14 mouse cellular contexts compared by ENCODE assay signal in the genomic region with DNA sequence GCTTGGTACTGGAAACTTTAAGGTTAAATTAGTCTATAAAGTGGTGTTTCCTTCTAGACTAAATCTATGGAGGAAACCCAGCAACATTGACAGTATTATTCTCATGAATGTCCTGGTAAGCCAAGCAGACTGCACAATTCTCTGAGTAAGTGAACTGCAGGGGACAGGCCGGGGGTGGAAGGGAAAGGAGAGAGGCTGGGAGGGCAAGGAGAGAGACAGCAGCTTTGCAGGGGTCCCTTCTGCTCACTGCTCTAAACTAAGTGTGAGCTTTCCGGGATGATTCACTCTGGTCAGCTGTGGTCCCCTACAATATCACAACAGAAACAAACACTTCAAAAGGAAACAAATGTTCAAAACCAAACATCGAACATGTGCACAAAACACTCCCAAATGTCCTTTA.
DNase-seq lines count a peak whose midpoint lies in the region; ATAC-seq and TF ChIP-seq lines count a peak whose summit lies in the region.
"Had no signal": no experiment of that assay in that cellular context is flagged by ENCODE, and none has a peak within 500 bp of the region (broad histone marks: within the 10 kb centered on the region; RNA-seq: fewer than 3 reads in every experiment).

No protein-coding gene starts in this region.

- H3K79me2 ChIP-seq in myocyte (ENCODE audit: control insufficient read depth, insufficient read depth): no peaks in the 10 kb centered on the region

- H3K4me1 ChIP-seq in heart, embryonic 11.5 days (ENCODE audit: control insufficient read depth, insufficient read depth, low read length): peaks cover 34% of the 10 kb centered on the region
- peaks cover 58% of the 10 kb centered on the region for H3K4me1 ChIP-seq in midbrain, embryonic 10.5 days
- H3K4me1 ChIP-seq in midbrain, embryonic 13.5 days (replicated peaks): peaks cover 32% of the 10 kb centered on the region

- 29% methylated on average over 3 of the region's 3 CpGs for WGBS in heart, embryonic 11.5 days (ENCODE audit: insufficient replicate concordance)
- WGBS in midbrain, embryonic 10.5 days: 50% methylated on average over 3 of the region's 3 CpGs
- WGBS in midbrain, embryonic 13.5 days: 46% methylated on average over 3 of the region's 3 CpGs

- peak overlapping the region; percentile 50 for H3K4me2 ChIP-seq in heart, embryonic 11.5 days
- no peak overlapping the region for H3K4me2 ChIP-seq in midbrain, embryonic 13.5 days (replicated peaks)
- peak overlapping the region; percentile 19 for H3K4me2 ChIP-seq in myocyte (ENCODE audit: low read depth)
- H3K4me2 ChIP-seq: midbrain, embryonic 12.5 days had no signal

- peak overlapping the region; percentile 36 for H3K4me3 ChIP-seq in heart, embryonic 11.5 days (ENCODE audit: low read depth, low read length)
- H3K4me3 ChIP-seq in midbrain, embryonic 10.5 days: no peak overlapping the region
- no peak overlapping the region for H3K4me3 ChIP-seq in midbrain, embryonic 13.5 days (replicated peaks)
- no peak overlapping the region for H3K4me3 ChIP-seq in myocyte
- H3K4me3 ChIP-seq: left cerebral cortex, adult 2 months; midbrain, embryonic 12.5 days had no signal

- no peak for TF ChIP-seq POLR2A in myocyte (IDR thresholded peaks at IDR 0.05; ENCODE audit: insufficient read length, low read depth)

- H3K9me3 ChIP-seq in heart, embryonic 11.5 days (replicated peaks; ENCODE audit: control insufficient read depth, low read length): no peaks in the 10 kb centered on the region
- no peaks in the 10 kb centered on the region for H3K9me3 ChIP-seq in midbrain, embryonic 10.5 days (replicated peaks)
- no peaks in the 10 kb centered on the region for H3K9me3 ChIP-seq in midbrain, embryonic 13.5 days
- H3K9me3 ChIP-seq: midbrain, embryonic 12.5 days had no signal

- H3K9ac ChIP-seq in heart, embryonic 11.5 days (ENCODE audit: low read depth, low read length): peak overlapping the region; percentile 49
- no peak overlapping the region for H3K9ac ChIP-seq in midbrain, embryonic 13.5 days (replicated peaks)
- H3K9ac ChIP-seq: midbrain, embryonic 12.5 days had no signal

- H3K27me3 ChIP-seq in heart, embryonic 11.5 days (ENCODE audit: control insufficient read depth, insufficient read depth, low read length): no peaks in the 10 kb centered on the region
- H3K27me3 ChIP-seq in midbrain, embryonic 10.5 days (ENCODE audit: low read depth, poor library complexity, severe bottlenecking): no peaks in the 10 kb centered on the region
- H3K27me3 ChIP-seq in midbrain, embryonic 13.5 days: no peaks in the 10 kb centered on the region
- H3K27me3 ChIP-seq in myocyte (ENCODE audit: control insufficient read depth, insufficient read depth, insufficient read length): no peaks in the 10 kb centered on the region
- H3K27me3 ChIP-seq: midbrain, embryonic 12.5 days had no signal

- no peaks in the 10 kb centered on the region for H3K36me3 ChIP-seq in heart, embryonic 11.5 days (ENCODE audit: control insufficient read depth, insufficient read depth, low read length)
- H3K36me3 ChIP-seq in midbrain, embryonic 10.5 days: no peaks in the 10 kb centered on the region
- no peaks in the 10 kb centered on the region for H3K36me3 ChIP-seq in midbrain, embryonic 13.5 days
- no peaks in the 10 kb centered on the region for H3K36me3 ChIP-seq in myocyte (ENCODE audit: control insufficient read depth, insufficient read depth)
- H3K36me3 ChIP-seq: midbrain, embryonic 12.5 days had no signal

- DNase-seq in heart, adult 8-10 months (ENCODE audit: low spot score): no peak
- no peak for DNase-seq in midbrain, embryonic 10.5 days (ENCODE audit: low spot score)
- peak; percentile 53 for DNase-seq in liver
- no peak for DNase-seq in kidney, adult 18-20 months
- DNase-seq: adrenal gland, adult 8-10 months; gastrocnemius, postnatal 36 days; heart, postnatal 36 days; lung, postnatal 14 days had no signal

- 0 out of 2 replicates have a peak overlapping the region, but pooled peaks have one; percentile 50 for H3K27ac ChIP-seq in heart, embryonic 11.5 days (ENCODE audit: low read depth, low read length)
- peak overlapping the region; percentile 64; the same call in 1 of the 2 replicates for H3K27ac ChIP-seq in midbrain, embryonic 10.5 days (replicated peaks)
- H3K27ac ChIP-seq in midbrain, embryonic 13.5 days: no peak overlapping the region
- H3K27ac ChIP-seq: kidney, postnatal 0 days; left cerebral cortex, adult 2 months; midbrain, embryonic 12.5 days had no signal

- ATAC-seq in heart, embryonic 11.5 days (replicated peaks; ENCODE audit: insufficient number of reproducible peaks, low FRiP score, low TSS enrichment): no peak
- no peak for ATAC-seq in midbrain, embryonic 13.5 days

- no peak overlapping the region for H3ac ChIP-seq in myocyte (ENCODE audit: control insufficient read depth, insufficient read length)

TF ChIP-seq in myocyte, 11 proteins besides CTCF, POLR2A, EP300 and RAD21:
- TF ChIP-seq USF1 (IDR thresholded peaks at IDR 0.05; ENCODE audit: low read depth): no peak
- no peak for TF ChIP-seq MYOD1 (IDR thresholded peaks at IDR 0.05; ENCODE audit: control insufficient read depth in 1 of 3, insufficient read length in 2 of 3, low read depth in 2 of 3)
- no peak for TF ChIP-seq SRF (IDR thresholded peaks at IDR 0.05; ENCODE audit: control insufficient read depth, insufficient read length, low read depth)
- no peak for TF ChIP-seq MYOG (IDR thresholded peaks at IDR 0.05; ENCODE audit: control insufficient read depth in 1 of 3, insufficient read depth in 1 of 3, insufficient read length in 2 of 3, low read depth in 2 of 3)
- no peak for TF ChIP-seq MAX (IDR thresholded peaks at IDR 0.05; ENCODE audit: low read depth)
- TF ChIP-seq CEBPB (IDR thresholded peaks at IDR 0.05; ENCODE audit: insufficient read depth, poor library complexity, severe bottlenecking): no peak
- no peak for TF ChIP-seq TCF3 (IDR thresholded peaks at IDR 0.05; ENCODE audit: insufficient read length, low read depth)
- TF ChIP-seq POLR2AphosphoS2 (IDR thresholded peaks at IDR 0.05; ENCODE audit: insufficient read length, low read depth): no peak
- TF ChIP-seq E2F4 (IDR thresholded peaks at IDR 0.05; ENCODE audit: insufficient read depth): no peak
- TF ChIP-seq TCF12 (IDR thresholded peaks at IDR 0.05; ENCODE audit: insufficient read depth, poor library complexity, severe bottlenecking): no peak
